Mouse (Mus musculus) lung, embryonic 15.5 days (tissue): ENCODE measurements around the gene Eif4e. TPM values are rescaled to one million over a fixed set of nuclear protein-coding genes. Genes with fewer than 3 reads are reported as not detected.

Experiments used
- ATAC-seq: fragments of 200-750 bp; cut with Nextera tagmentation; 2 replicates; pipeline ENCODE4 v1.8.0; 2017; ENCODE audit warnings: moderate number of reproducible peaks, borderline replicate concordance; ENCODE audit not compliant: low FRiP score, low TSS enrichment; ENCODE audit errors: extremely low read depth
- H3K27ac ChIP-seq: fragments of 300-500 bp; sonication (generic); 2 replicates; pipeline ENCODE4 v1.5.1; 2015; ENCODE audit warnings: moderate library complexity, mild to moderate bottlenecking, inconsistent platforms
- H3K27me3 ChIP-seq: fragments of 300-500 bp; sonication (generic); 2 replicates; pipeline ENCODE4 v1.6.1; 2015; ENCODE audit warnings: inconsistent platforms
- H3K36me3 ChIP-seq: fragments of 300-500 bp; sonication (generic); 2 replicates; pipeline ENCODE4 v1.6.1; 2015; ENCODE audit warnings: inconsistent platforms
- H3K4me1 ChIP-seq: fragments of 300-500 bp; sonication (generic); 2 replicates; pipeline ENCODE4 v1.6.1; 2015; ENCODE audit warnings: inconsistent platforms
- H3K4me2 ChIP-seq: fragments of 300-500 bp; sonication (generic); 2 replicates; pipeline ENCODE4 v1.6.1; 2015; ENCODE audit warnings: inconsistent platforms, mild to moderate bottlenecking, moderate library complexity
- H3K4me3 ChIP-seq: fragments of 300-500 bp; sonication (generic); 2 replicates; pipeline ENCODE4 v1.5.1; 2015; ENCODE audit warnings: mild to moderate bottlenecking, inconsistent platforms
- H3K9ac ChIP-seq: fragments of 300-500 bp; sonication (generic); 2 replicates; pipeline ENCODE4 v1.6.1; 2015; ENCODE audit warnings: inconsistent platforms
- H3K9me3 ChIP-seq: fragments of 300-500 bp; sonication (generic); 2 replicates; pipeline ENCODE4 v1.6.1; 2016; ENCODE audit warnings: inconsistent platforms
- WGBS: fragments of 180-500 bp; shearing (Covaris S2); methylation state at CpG from one replicate; pipeline ENCODE4 v1.1.7; 2015; 5-methylcytosine and 5-hydroxymethylcytosine counted together
- polyA plus RNA-seq: library from polyadenylated mRNA; unstranded; fragments of >200 nt; fragmentation: Nextera tagmentation; extraction: Ambion mirVana; gene quantifications from 2 replicates; pipeline ENCODE4 v1.2.1, GENCODE M21; 2015

The Eif4e gene
- polyA plus RNA-seq: 343 and 357 TPM in 2 replicates

GRCm38 (mm10) chr3:138526073-138526915 lies at the start of gene Eif4e:
TSS of gene Eif4e (plus strand) at chr3:138526179.
- Histone ChIP-seq H3K27me3 (no peaks in the 10 kb centered on the region), H3K4me2 (peak within 1 kb of the TSS; percentile 78), H3K4me3 (peak within 1 kb of the TSS; percentile 100), H3K4me1 (peaks cover 35% of the 10 kb centered on the region), H3K27ac (peak within 1 kb of the TSS; percentile 93), H3K9ac (peak within 1 kb of the TSS; percentile 65), H3K36me3 (no peaks in the 10 kb centered on the region), H3K9me3 (no peaks in the 10 kb centered on the region)
- 4% methylated on average over 39 of the region's 39 CpGs for WGBS
- ATAC-seq: peak; percentile 32; the same call in 1 of the 2 replicates

DNA sequence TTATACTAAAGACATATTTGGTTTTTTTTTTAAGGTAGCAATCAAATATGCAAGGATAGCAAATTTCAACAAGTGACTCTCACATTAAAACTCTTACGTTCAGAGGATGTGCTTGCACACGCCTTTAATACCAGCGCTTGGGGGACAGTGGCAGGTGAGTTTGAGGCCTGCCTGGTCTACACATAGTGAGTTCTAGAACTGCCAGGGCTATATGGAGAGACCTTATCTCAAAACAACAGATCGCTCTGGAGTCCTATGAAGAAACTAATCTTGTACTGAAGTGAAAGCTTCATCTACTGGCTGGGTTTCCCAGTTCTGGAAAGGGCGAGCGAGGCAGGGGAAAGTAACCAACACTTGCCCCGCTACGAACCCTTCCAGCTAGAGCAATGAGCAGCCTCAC lies 46.5 kb upstream of the Eif4e start:
- Histone ChIP-seq H3K4me2 (no peak overlapping the region), H3K36me3 (peaks cover 19% of the 10 kb centered on the region), H3K9me3 (no peaks in the 10 kb centered on the region), H3K9ac (no peak overlapping the region), H3K27me3 (no peaks in the 10 kb centered on the region), H3K27ac (no peak overlapping the region), H3K4me3 (no peak overlapping the region), H3K4me1 (peaks cover 11% of the 10 kb centered on the region; the same call in 1 of the 2 replicates)
- no peak for ATAC-seq
- WGBS: 91% methylated on average over 8 of the region's 8 CpGs

GRCm38 (mm10) chr3:138481526-138482284 lies 44.3 kb upstream of the Eif4e start:
- no peaks in the 10 kb centered on the region for H3K27me3 ChIP-seq
- peak; percentile 81 for ATAC-seq
- H3K4me1 ChIP-seq: peaks cover 11% of the 10 kb centered on the region; the same call in 1 of the 2 replicates
- H3K4me2 ChIP-seq: no peak overlapping the region
- H3K9me3 ChIP-seq: no peaks in the 10 kb centered on the region
- H3K9ac ChIP-seq: no peak overlapping the region
- peaks cover 30% of the 10 kb centered on the region for H3K36me3 ChIP-seq
- no peak overlapping the region for H3K4me3 ChIP-seq
- H3K27ac ChIP-seq: no peak overlapping the region
- WGBS: 51% methylated on average over 14 of the region's 14 CpGs

- no peak for ATAC-seq
- Histone ChIP-seq H3K27ac (no peak overlapping the region), H3K27me3 (no peaks in the 10 kb centered on the region), H3K36me3 (peaks cover 26% of the 10 kb centered on the region), H3K9ac (no peak overlapping the region), H3K4me1 (peaks cover 21% of the 10 kb centered on the region), H3K9me3 (no peaks in the 10 kb centered on the region), H3K4me2 (no peak overlapping the region), H3K4me3 (no peak overlapping the region)
- 64% methylated on average over 2 of the region's 2 CpGs for WGBS
These were observed 42.7 kb upstream of the Eif4e start for GRCm38 (mm10) chr3:138483240-138483639.

DNA sequence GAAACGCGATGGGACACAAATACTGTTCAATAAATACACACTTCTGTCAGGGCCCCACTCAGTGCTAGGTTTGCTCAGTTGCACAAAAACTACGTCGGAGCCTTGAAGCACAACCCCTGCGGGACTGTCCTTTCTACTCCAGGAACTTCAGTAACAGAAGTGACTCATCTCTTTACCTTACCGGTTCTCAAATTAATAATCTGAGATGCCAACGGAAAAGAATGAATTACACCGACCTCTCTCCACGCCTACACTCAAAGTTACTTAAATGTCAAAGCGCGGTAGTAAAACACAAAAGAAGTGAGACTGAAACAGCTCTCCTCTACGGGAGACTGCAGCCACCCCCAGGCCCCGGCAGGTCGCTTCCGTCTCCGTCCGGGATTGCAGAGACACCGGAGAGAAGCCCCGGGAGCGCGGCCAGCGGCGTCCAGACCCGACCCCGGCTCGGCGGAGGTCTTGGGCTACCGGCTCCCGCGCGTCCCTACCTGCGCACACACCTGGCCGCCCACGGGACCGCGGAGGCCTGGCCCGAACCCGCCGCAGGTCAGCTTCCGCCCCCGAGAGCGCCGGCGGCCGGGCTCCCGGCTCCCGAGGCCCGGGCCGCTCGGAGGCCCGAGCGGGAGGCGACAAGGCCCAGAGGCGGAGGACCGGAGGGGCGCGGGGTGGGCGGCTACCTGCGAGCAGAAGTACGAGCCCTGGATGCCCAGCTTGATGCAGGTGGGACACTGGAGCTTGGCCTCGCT lies 37.2 kb upstream of the Eif4e start:
- no peaks in the 10 kb centered on the region for H3K9me3 ChIP-seq
- H3K36me3 ChIP-seq: peaks cover 13% of the 10 kb centered on the region; the same call in 1 of the 2 replicates
- peak overlapping the region; percentile 55 for H3K4me2 ChIP-seq
- WGBS: under 1% methylated on average over 52 of the region's 61 CpGs
- H3K27ac ChIP-seq: peak overlapping the region; percentile 72
- peak; percentile 71 for ATAC-seq
- H3K4me1 ChIP-seq: peaks cover 14% of the 10 kb centered on the region
- peak overlapping the region; percentile 88 for H3K4me3 ChIP-seq
- H3K27me3 ChIP-seq: no peaks in the 10 kb centered on the region
- peak overlapping the region; percentile 84 for H3K9ac ChIP-seq

DNA sequence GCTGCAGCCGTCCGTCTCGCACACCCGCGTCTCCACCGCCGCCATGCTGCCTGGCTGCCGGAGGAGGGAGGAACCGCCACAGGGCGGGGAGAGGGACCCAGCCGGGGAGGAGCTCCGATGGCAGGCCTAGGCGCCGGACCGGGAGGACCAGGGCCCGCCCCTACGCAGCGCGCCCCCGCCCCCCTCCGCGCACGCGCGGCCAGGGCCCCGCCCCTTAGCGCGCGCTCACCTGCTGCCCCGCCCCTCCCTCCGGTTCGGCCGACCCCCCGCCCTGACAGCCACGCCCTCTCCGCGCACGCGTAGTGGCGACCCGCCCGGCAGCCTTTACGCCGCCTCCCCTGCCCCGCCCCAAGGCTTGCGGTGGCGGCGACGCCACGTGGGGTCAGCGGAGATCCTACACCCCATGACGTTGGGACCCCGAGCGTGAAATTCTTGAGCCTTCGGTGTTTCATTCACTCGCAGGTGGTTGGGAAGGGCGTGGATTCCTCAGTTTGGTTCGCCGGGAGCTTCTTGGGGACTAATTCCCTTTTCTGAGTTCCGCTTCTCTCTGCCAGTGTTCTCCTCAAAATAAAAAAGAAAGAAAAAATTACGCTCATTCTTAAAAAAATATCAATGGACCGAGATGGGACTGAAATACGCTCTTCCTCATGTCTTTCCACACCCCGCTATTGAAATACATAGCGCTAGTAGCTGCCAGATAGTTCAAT lies 36.5 kb upstream of the Eif4e start, which contains the start of gene Metap1:
Gene Metap1, minus strand, starts transcription at position 189 of the 707 bp plus-strand sequence.
- Histone ChIP-seq H3K4me1 (peaks cover 14% of the 10 kb centered on the region), H3K4me2 (peak within 1 kb of the TSS; percentile 65), H3K9ac (peak within 1 kb of the TSS; percentile 84), H3K27ac (peak within 1 kb of the TSS; percentile 72), H3K27me3 (no peaks in the 10 kb centered on the region), H3K36me3 (peaks cover 12% of the 10 kb centered on the region; the same call in 1 of the 2 replicates), H3K4me3 (peak within 1 kb of the TSS; percentile 88), H3K9me3 (no peaks in the 10 kb centered on the region)
- ATAC-seq: peak; percentile 99
- under 1% methylated on average over 44 of the region's 65 CpGs for WGBS

DNA sequence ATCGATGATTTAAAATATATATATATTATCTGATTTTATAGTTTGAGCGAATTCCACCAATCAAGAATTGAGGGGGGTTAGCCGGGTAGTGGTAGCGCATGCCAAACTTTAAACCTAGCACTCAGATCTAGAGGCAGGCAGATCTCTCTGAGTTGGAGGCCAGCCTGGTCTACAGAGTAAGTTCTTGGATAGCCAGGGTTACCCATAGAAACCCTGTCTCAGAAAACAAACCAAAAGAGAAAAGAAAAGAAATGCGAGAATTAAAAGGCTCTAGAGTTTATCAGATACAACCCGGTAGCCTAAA lies 36.0 kb upstream of the Eif4e start:
- peak overlapping the region; percentile 53 for H3K9ac ChIP-seq
- peak overlapping the region; percentile 88 for H3K4me3 ChIP-seq
- H3K9me3 ChIP-seq: no peaks in the 10 kb centered on the region
- peaks cover 14% of the 10 kb centered on the region for H3K4me1 ChIP-seq
- H3K27me3 ChIP-seq: no peaks in the 10 kb centered on the region
- ATAC-seq: no peak
- peak overlapping the region; percentile 65 for H3K4me2 ChIP-seq
- H3K36me3 ChIP-seq: peaks cover 7% of the 10 kb centered on the region; the same call in 1 of the 2 replicates
- H3K27ac ChIP-seq: no peak overlapping the region
- 18% methylated on average over 6 of the region's 6 CpGs for WGBS

DNA sequence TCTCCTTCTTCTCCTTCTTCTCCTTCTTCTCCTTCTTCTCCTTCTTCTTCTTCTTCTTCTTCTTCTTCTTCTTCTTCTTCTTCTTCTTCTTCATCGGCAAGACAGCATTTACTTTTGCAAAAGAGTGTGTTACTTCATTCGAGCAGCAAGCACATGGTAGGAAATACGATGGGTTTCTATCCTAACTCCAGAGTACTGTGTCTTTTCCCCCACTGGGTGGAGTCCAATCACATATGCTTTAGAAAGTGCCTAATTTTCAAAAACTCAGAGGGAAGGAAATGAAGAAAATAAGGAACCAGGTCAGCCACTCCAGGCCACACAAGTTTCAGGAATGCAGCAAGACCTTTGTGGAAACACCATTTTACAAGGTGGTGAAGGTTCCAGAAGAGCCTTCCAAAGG lies 32.3 kb upstream of the Eif4e start:
- no peaks in the 10 kb centered on the region for H3K9me3 ChIP-seq

GRCm38 (mm10) chr3:138494565-138494964 lies 31.4 kb upstream of the Eif4e start:
- 29% methylated on average over 1 of the region's 1 CpGs for WGBS
- Histone ChIP-seq H3K4me3 (no peak overlapping the region), H3K4me1 (peaks cover 3% of the 10 kb centered on the region; the same call in 1 of the 2 replicates), H3K9ac (no peak overlapping the region), H3K27ac (no peak overlapping the region), H3K36me3 (no peaks in the 10 kb centered on the region), H3K27me3 (no peaks in the 10 kb centered on the region), H3K4me2 (no peak overlapping the region), H3K9me3 (no peaks in the 10 kb centered on the region)
- ATAC-seq: no peak

More for the DNA sequence above, 32.3 kb upstream of the Eif4e start:
- Histone ChIP-seq H3K9ac (no peak overlapping the region), H3K4me2 (no peak overlapping the region), H3K27me3 (no peaks in the 10 kb centered on the region), H3K36me3 (no peaks in the 10 kb centered on the region), H3K4me3 (no peak overlapping the region), H3K4me1 (peaks cover 3% of the 10 kb centered on the region; the same call in 1 of the 2 replicates), H3K27ac (no peak overlapping the region)
- WGBS: 80% methylated on average over 3 of the region's 3 CpGs
- no peak for ATAC-seq

DNA sequence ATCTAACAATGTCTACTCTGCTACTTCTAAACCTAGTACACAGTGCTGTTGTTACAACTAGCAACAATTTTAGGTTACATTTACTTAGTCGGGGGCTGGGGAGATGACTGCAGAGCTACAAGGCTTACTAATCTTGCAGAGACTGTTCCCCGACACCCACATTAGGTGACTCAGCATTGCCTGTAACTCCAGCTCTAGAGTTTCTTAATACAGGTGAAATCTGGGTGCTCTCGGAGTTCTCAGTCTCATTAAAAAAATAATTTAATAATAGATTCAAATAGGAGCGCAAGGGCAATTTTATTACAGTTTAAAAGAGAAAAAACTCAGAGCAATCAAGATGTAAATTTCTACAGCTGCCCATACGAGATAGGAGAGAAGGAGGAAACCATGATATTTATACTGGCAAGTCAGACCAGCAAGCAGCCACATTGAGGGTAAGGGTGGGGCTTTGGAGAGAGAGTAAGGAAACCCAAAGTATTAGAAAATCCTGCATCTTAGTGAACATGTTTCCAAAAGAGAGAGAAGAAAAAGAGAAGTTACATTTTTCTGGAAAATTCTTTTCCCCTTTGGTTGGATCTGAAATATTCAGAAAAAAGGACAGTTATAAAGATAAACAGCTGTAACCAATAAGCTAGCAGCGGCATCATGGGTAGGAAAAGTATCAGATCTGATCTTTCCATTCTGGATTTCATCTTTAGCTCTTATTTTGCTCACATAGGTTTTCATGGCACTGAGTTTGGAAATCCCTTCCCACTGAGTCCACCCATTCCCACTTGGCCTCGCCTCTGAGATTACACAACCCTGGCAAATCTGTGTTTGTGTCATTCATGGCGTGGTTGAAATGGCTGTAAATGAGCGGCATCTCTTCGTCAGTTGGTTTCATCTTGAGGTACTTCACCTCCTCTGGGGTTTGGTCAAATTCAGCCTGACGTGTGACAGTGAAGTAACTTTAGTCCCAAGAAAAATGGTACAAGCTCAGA lies 30.5 kb upstream of the Eif4e start:
- H3K9ac ChIP-seq: no peak overlapping the region
- 77% methylated on average over 11 of the region's 11 CpGs for WGBS
- H3K4me1 ChIP-seq: no peaks in the 10 kb centered on the region
- no peaks in the 10 kb centered on the region for H3K9me3 ChIP-seq
- no peak overlapping the region for H3K4me3 ChIP-seq
- no peak for ATAC-seq
- no peak overlapping the region for H3K27ac ChIP-seq
- no peaks in the 10 kb centered on the region for H3K36me3 ChIP-seq
- H3K27me3 ChIP-seq: no peaks in the 10 kb centered on the region
- H3K4me2 ChIP-seq: no peak overlapping the region
